Mouse (Mus musculus) cerebellum, adult 2 months (tissue): ENCODE measurements around the gene Lsm7.

Source experiments
- CTCF ChIP-seq: fragments of 200-500 bp; IDR thresholded peaks from 2 replicates; pipeline ENCODE4 v1.5.1; 2011; ENCODE audit warnings: low read depth, mild to moderate bottlenecking, control low read depth, low read length, moderate library complexity, borderline replicate concordance; ENCODE audit not compliant: insufficient read depth
- POLR2A ChIP-seq: fragments of 200-500 bp; IDR thresholded peaks from 2 replicates; pipeline ENCODE4 v1.6.1; 2011; ENCODE audit warnings: low read length, control low read depth, borderline replicate concordance; ENCODE audit not compliant: insufficient read depth

GRCm38 (mm10) chr10:80848571-80848970 is 6.4 kb downstream of the Lsm7 start:
- no peak for TF ChIP-seq POLR2A
- TF ChIP-seq CTCF, result no peak
